Mouse (Mus musculus) heart, postnatal 14 days (tissue): Measurements from ENCODE around the gene Prelid1. TPM values are rescaled to one million over a fixed set of nuclear protein-coding genes. Genes with fewer than 3 reads are reported as not detected.

Source experiments
- DNase-seq, 2 experiments: peaks; one replicate each; pipeline ENCODE4 v3.0.0; 2021 to 2022
- intact Hi-C: fragments of 180-260 bp; cut with DNase I; formaldehyde crosslinking; loops from one replicate; pipeline ENCODE4 v1.15.1; 2025
- total RNA-seq, 2 experiments: library from RNA; stranded (reverse); gene quantifications; 2 replicates each; pipeline ENCODE4 v1.2.3; 2021

Prelid1 gene
- total RNA-seq, 2 experiments from 2014 or later: 73.8 to 90.0 TPM

DNA sequence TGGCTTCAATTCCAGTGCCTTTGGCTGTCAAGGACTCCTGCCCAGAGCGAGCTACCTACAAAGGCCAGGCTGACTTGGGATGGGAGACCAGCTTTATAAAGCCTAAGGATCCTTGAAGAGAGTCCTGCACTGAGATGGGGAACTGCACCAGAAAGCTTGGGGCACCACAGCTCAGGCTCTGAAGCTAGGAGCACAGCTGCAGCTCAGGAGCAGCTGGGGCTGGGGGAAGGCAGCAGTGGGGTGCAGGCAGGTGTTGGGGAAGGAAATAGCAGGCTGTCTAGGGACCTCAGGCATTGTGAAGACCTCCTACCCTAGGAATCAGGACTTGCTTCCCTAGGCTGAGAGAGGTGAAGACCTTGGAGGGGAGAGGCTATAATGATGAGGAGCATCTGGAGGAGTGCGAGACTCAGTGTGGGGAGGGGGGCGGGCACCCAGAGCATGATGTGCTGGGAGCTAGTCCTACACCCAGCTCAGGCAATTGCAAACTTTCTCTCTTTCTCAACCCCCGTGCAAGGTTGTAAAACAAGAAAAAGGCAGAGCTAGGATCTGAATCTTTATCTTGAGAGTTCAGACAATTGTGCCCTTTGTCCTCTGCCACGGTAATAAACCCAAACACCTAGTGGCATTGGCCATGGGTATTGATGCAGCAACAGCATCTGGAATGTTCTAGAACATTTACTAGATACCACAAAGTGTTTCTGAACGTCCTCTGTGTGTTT lies 54.1 kb downstream of the Prelid1 start:
- intact Hi-C loops: no loop called here
- DNase-seq: no peak

Other genes with a start within 250 kb of the Prelid1 start
- 10 to 100 TPM; 28.4 to 29.0 TPM for gene Uimc1, start 220.2 kb upstream of the Prelid1 start, total RNA-seq
- gene Zfp346, start 215.2 kb upstream of the Prelid1 start, total RNA-seq: 10 to 100 TPM; 13.1 to 15.5 TPM
- gene Gm17617, start 187.0 kb upstream of the Prelid1 start, total RNA-seq: not detected
- gene Fgfr4, start 167.9 kb upstream of the Prelid1 start, total RNA-seq: under 1 TPM; 0.31 to 0.39 TPM
- gene Nsd1, start 110.7 kb upstream of the Prelid1 start, total RNA-seq: 10 to 100 TPM; 80.5 to 85.2 TPM
- gene Rab24, start 1.4 kb downstream of the Prelid1 start, total RNA-seq: 10 to 100 TPM; 31.4 to 34.3 TPM
- gene Mxd3, start 9.3 kb downstream of the Prelid1 start, total RNA-seq: 1 to 10 TPM; 2.2 to 3.0 TPM
- gene Lman2, start 42.3 kb downstream of the Prelid1 start, total RNA-seq: 10 to 100 TPM; 46.0 to 49.9 TPM
- gene Rgs14, start 49.2 kb downstream of the Prelid1 start, total RNA-seq: 1 to 10 TPM in 1 of 2 experiments, under 1 TPM in 1; 0.65 to 1.6 TPM
- not detected for gene Slc34a1, start 77.7 kb downstream of the Prelid1 start, total RNA-seq
- not detected for gene Pfn3, start 94.7 kb downstream of the Prelid1 start, total RNA-seq
- gene F12, start 106.3 kb downstream of the Prelid1 start, total RNA-seq: not detected
- 10 to 100 TPM; 24.3 to 27.2 TPM for gene Grk6, start 124.6 kb downstream of the Prelid1 start, total RNA-seq
- gene Prr7, start 143.8 kb downstream of the Prelid1 start, total RNA-seq: 1 to 10 TPM in 1 of 2 experiments, under 1 TPM in 1; 0.81 to 1.6 TPM
- gene Dbn1, start 167.6 kb downstream of the Prelid1 start, total RNA-seq: 10 to 100 TPM; 27.0 to 27.3 TPM
- 10 to 100 TPM; 52.3 to 56.6 TPM for gene Pdlim7, start 193.2 kb downstream of the Prelid1 start, total RNA-seq
- 1 to 10 TPM; 1.9 to 2.3 TPM for gene Dok3, start 208.8 kb downstream of the Prelid1 start, total RNA-seq
- 10 to 100 TPM; 14.4 to 14.8 TPM for gene Ddx41, start 216.2 kb downstream of the Prelid1 start, total RNA-seq